Mouse (Mus musculus) kidney, adult 2 months (tissue): Measurements from ENCODE around the gene Sun1. TPM values are rescaled to one million over a fixed set of nuclear protein-coding genes. Genes with fewer than 3 reads are reported as not detected.

ENCODE experiments used
- DNase-seq: peaks from one replicate; pipeline ENCODE4 v3.0.0; 2021
- H3K27ac ChIP-seq: fragments of 200-500 bp; 2 replicates; pipeline ENCODE4 v1.5.1; 2012; ENCODE audit warnings: low read depth, low read length, control low read depth, inconsistent platforms; ENCODE audit not compliant: insufficient read depth
- H3K27me3 ChIP-seq: fragments of 200-500 bp; replicated peaks from 2 replicates; pipeline ENCODE4 v1.6.1; 2012; ENCODE audit warnings: mild to moderate bottlenecking, moderate library complexity, low read length, inconsistent platforms; ENCODE audit not compliant: control insufficient read depth, insufficient read depth
- H3K36me3 ChIP-seq: fragments of 200-500 bp; 2 replicates; pipeline ENCODE4 v1.6.1; 2012; ENCODE audit warnings: mild to moderate bottlenecking, moderate library complexity, low read length, inconsistent platforms; ENCODE audit not compliant: control insufficient read depth, insufficient read depth
- H3K4me1 ChIP-seq: fragments of 200-500 bp; 2 replicates; pipeline ENCODE4 v1.6.1; 2011; ENCODE audit warnings: low read length; ENCODE audit not compliant: control insufficient read depth, insufficient read depth
- H3K4me3 ChIP-seq: fragments of 200-500 bp; 2 replicates; pipeline ENCODE4 v1.5.1; 2011; ENCODE audit warnings: mild to moderate bottlenecking, low read depth, low read length, control low read depth; ENCODE audit not compliant: insufficient read depth
- CTCF ChIP-seq: fragments of 200-500 bp; conservative IDR thresholded peaks from 2 replicates; pipeline ENCODE4 v1.5.1; 2011; ENCODE audit warnings: low read depth, mild to moderate bottlenecking, control low read depth, low read length, moderate library complexity, mixed read lengths; ENCODE audit not compliant: insufficient read depth, insufficient read length
- POLR2A ChIP-seq: fragments of 200-500 bp; IDR thresholded peaks from one replicate; pipeline ENCODE4 v1.6.1; 2011; ENCODE audit warnings: low read depth, low read length, control low read depth
- WGBS: fragments of 180-500 bp; shearing (Covaris S2); methylation state at CpG from one replicate; pipeline ENCODE4 v1.1.7; 2018; 5-methylcytosine and 5-hydroxymethylcytosine counted together
- polyA plus RNA-seq: library from polyadenylated mRNA; depleted of rRNA; stranded (reverse); fragments of >200 nt; gene quantifications from 2 replicates; pipeline ENCODE4 v1.2.3, GENCODE M21; 2012

Sun1 gene
- polyA plus RNA-seq, 1 experiment, result 40.0 TPM

GRCm38 (mm10) chr5:139174556-139175547, 25.6 kb upstream of the Sun1 start:
- no peak for TF ChIP-seq CTCF
- no peak for TF ChIP-seq POLR2A
- Histone ChIP-seq H3K27me3 (no peaks in the 10 kb centered on the region), H3K4me1 (peaks cover 5% of the 10 kb centered on the region; the same call in 1 of the 2 replicates), H3K27ac (no peak overlapping the region), H3K4me3 (no peak overlapping the region), H3K36me3 (0 out of 2 replicates have a peak, but pooled peaks cover 1% of the 10 kb centered on the region)
- peak; percentile 65 for DNase-seq
- WGBS, result 33% methylated on average over 10 of the region's 10 CpGs

- Histone ChIP-seq H3K4me1 (peaks cover 5% of the 10 kb centered on the region; the same call in 1 of the 2 replicates), H3K4me3 (no peak overlapping the region), H3K27ac (no peak overlapping the region), H3K27me3 (no peaks in the 10 kb centered on the region), H3K36me3 (no peaks in the 10 kb centered on the region; the same call in 1 of the 2 replicates)
- 26% methylated on average over 11 of the region's 11 CpGs for WGBS
- no peak for TF ChIP-seq POLR2A
- peak; percentile 99 for TF ChIP-seq CTCF
- peak; percentile 76 for DNase-seq
These were observed 21.4 kb upstream of the Sun1 start for GRCm38 (mm10) chr5:139178895-139179631.

GRCm38 (mm10) chr5:139183131-139183530, 17.3 kb upstream of the Sun1 start:
- H3K36me3 ChIP-seq, result peaks cover 2% of the 10 kb centered on the region; the same call in 1 of the 2 replicates
- TF ChIP-seq CTCF (no peak), POLR2A (no peak)
- no peaks in the 10 kb centered on the region for H3K27me3 ChIP-seq
- H3K4me3 ChIP-seq, result no peak overlapping the region
- 77% methylated on average over 2 of the region's 2 CpGs for WGBS
- H3K4me1 ChIP-seq, result no peaks in the 10 kb centered on the region
- no peak overlapping the region for H3K27ac ChIP-seq
- no peak for DNase-seq

- H3K27ac ChIP-seq, result no peak overlapping the region
- no peaks in the 10 kb centered on the region for H3K4me1 ChIP-seq
- TF ChIP-seq POLR2A, result no peak
- TF ChIP-seq CTCF, result no peak
- WGBS, result 90% methylated on average over 9 of the region's 9 CpGs
- peaks cover 2% of the 10 kb centered on the region; the same call in 1 of the 2 replicates for H3K36me3 ChIP-seq
- H3K27me3 ChIP-seq, result no peaks in the 10 kb centered on the region
- no peak overlapping the region for H3K4me3 ChIP-seq
- no peak for DNase-seq
These were observed 16.8 kb upstream of the Sun1 start for GRCm38 (mm10) chr5:139183601-139184000.

GRCm38 (mm10) chr5:139184897-139185296, 15.5 kb upstream of the Sun1 start:
- TF ChIP-seq POLR2A (no peak), CTCF (no peak)
- 67% methylated on average over 4 of the region's 4 CpGs for WGBS
- H3K27ac ChIP-seq, result no peak overlapping the region
- no peak for DNase-seq
- no peaks in the 10 kb centered on the region for H3K27me3 ChIP-seq
- H3K36me3 ChIP-seq, result peaks cover 2% of the 10 kb centered on the region; the same call in 1 of the 2 replicates
- H3K4me3 ChIP-seq, result no peak overlapping the region
- H3K4me1 ChIP-seq, result no peaks in the 10 kb centered on the region

- Histone ChIP-seq H3K36me3 (peaks cover 2% of the 10 kb centered on the region; the same call in 1 of the 2 replicates), H3K27me3 (no peaks in the 10 kb centered on the region), H3K4me1 (no peaks in the 10 kb centered on the region), H3K27ac (no peak overlapping the region), H3K4me3 (no peak overlapping the region)
- no peak for DNase-seq
- WGBS, result 93% methylated on average over 5 of the region's 5 CpGs
- TF ChIP-seq POLR2A (no peak), CTCF (no peak)
These were observed 10.7 kb upstream of the Sun1 start for GRCm38 (mm10) chr5:139189726-139190125.

- Histone ChIP-seq H3K4me1 (no peaks in the 10 kb centered on the region), H3K36me3 (no peaks in the 10 kb centered on the region), H3K27ac (no peak overlapping the region), H3K27me3 (no peaks in the 10 kb centered on the region), H3K4me3 (no peak overlapping the region)
- 81% methylated on average over 5 of the region's 5 CpGs for WGBS
- TF ChIP-seq POLR2A (no peak), CTCF (no peak)
- no peak for DNase-seq
These were observed 9.5 kb upstream of the Sun1 start for GRCm38 (mm10) chr5:139190958-139191357.
